Mouse (Mus musculus): ENCODE data around the gene Anks3. TPM values are rescaled to one million over a fixed set of nuclear protein-coding genes. Genes with fewer than 3 reads are reported as not detected.

The Anks3 gene
- total RNA-seq (2014; fragmentation: Nextera tagmentation) (34.2 and 72.9 TPM in 2 replicates), total RNA-seq (2017) (19.3 and 34.8 TPM in 2 replicates)

- peak; percentile 84 for ATAC-seq (replicated peaks; ENCODE audit: poor library complexity, severe bottlenecking)
These were observed at the start of gene Anks3 for GRCm38 (mm10) chr16:4963797-4964709. Gene Anks3, minus strand, starts transcription at chr16:4964205.

GRCm38 (mm10) chr16:5013054-5013838 is 49.2 kb upstream of the Anks3 start, which contains the start of gene Rogdi:
Gene Rogdi, minus strand, starts transcription at chr16:5013553.
- peak; percentile 86 for ATAC-seq (replicated peaks; ENCODE audit: poor library complexity, severe bottlenecking)

GRCm38 (mm10) chr16:5012036-5013005 is 48.3 kb upstream of the Anks3 start:
- ATAC-seq (replicated peaks; ENCODE audit: poor library complexity, severe bottlenecking), result no peak

- ATAC-seq (replicated peaks; ENCODE audit: poor library complexity, severe bottlenecking), result peak; percentile 49
These were observed 47.3 kb upstream of the Anks3 start for GRCm38 (mm10) chr16:5011285-5011684.

- ATAC-seq (replicated peaks; ENCODE audit: poor library complexity, severe bottlenecking), result no peak
These were observed 46.4 kb upstream of the Anks3 start for GRCm38 (mm10) chr16:5010371-5010935.

GRCm38 (mm10) chr16:5008076-5008475 is 44.1 kb upstream of the Anks3 start:
- no peak for ATAC-seq (replicated peaks; ENCODE audit: poor library complexity, severe bottlenecking)

GRCm38 (mm10) chr16:5007492-5007891 is 43.5 kb upstream of the Anks3 start:
- ATAC-seq (replicated peaks; ENCODE audit: poor library complexity, severe bottlenecking), result no peak

GRCm38 (mm10) chr16:5007067-5007466 is 43.1 kb upstream of the Anks3 start, which contains the start of gene Smim22:
Gene Smim22, plus strand, starts transcription at chr16:5007288.
- no peak for ATAC-seq (replicated peaks; ENCODE audit: poor library complexity, severe bottlenecking)

GRCm38 (mm10) chr16:5000611-5001010 is 36.6 kb upstream of the Anks3 start:
- no peak for ATAC-seq (replicated peaks; ENCODE audit: poor library complexity, severe bottlenecking)

GRCm38 (mm10) chr16:4998984-4999383 is 35.0 kb upstream of the Anks3 start:
- ATAC-seq (replicated peaks; ENCODE audit: poor library complexity, severe bottlenecking), result no peak

GRCm38 (mm10) chr16:4997553-4997952 is 33.5 kb upstream of the Anks3 start, which contains the start of gene Sept12:
Gene Sept12, minus strand, starts transcription at chr16:4997852.
- ATAC-seq (replicated peaks; ENCODE audit: poor library complexity, severe bottlenecking), result no peak

- ATAC-seq (replicated peaks; ENCODE audit: poor library complexity, severe bottlenecking), result no peak
These were observed 29.3 kb upstream of the Anks3 start for GRCm38 (mm10) chr16:4993276-4993675.

- ATAC-seq (replicated peaks; ENCODE audit: poor library complexity, severe bottlenecking), result no peak
These were observed 20.7 kb upstream of the Anks3 start for GRCm38 (mm10) chr16:4984717-4985116.

- peak; percentile 83 for ATAC-seq (replicated peaks; ENCODE audit: poor library complexity, severe bottlenecking)
These were observed 15.9 kb upstream of the Anks3 start for GRCm38 (mm10) chr16:4979755-4980380.

- no peak for ATAC-seq (replicated peaks; ENCODE audit: poor library complexity, severe bottlenecking)
These were observed 14.5 kb upstream of the Anks3 start for GRCm38 (mm10) chr16:4978275-4979051.

GRCm38 (mm10) chr16:4976180-4976579 is 12.2 kb upstream of the Anks3 start:
- ATAC-seq (replicated peaks; ENCODE audit: poor library complexity, severe bottlenecking), result no peak

GRCm38 (mm10) chr16:4974521-4974920 is 10.5 kb upstream of the Anks3 start:
- no peak for ATAC-seq (replicated peaks; ENCODE audit: poor library complexity, severe bottlenecking)

GRCm38 (mm10) chr16:4971626-4972025 is 7.6 kb upstream of the Anks3 start:
- no peak for ATAC-seq (replicated peaks; ENCODE audit: poor library complexity, severe bottlenecking)

Measured in granulocyte monocyte progenitor cell, adult 5-6 weeks (primary cell).